Mouse (Mus musculus): ENCODE measurements around the gene Hist1h4i. TPM values are rescaled to one million over a fixed set of nuclear protein-coding genes. Genes with fewer than 3 reads are reported as not detected.

Hist1h4i gene
- polyA plus RNA-seq, 1 experiment from 2014 or later: 22.0 TPM

GRCm38 (mm10) chr13:22005605-22006333 is 35.4 kb downstream of the Hist1h4i start:
- peak overlapping the region; percentile 69 for H3K4me3 ChIP-seq (ENCODE audit: low read length)
- peaks cover 83% of the 10 kb centered on the region for H3K27me3 ChIP-seq (replicated peaks; ENCODE audit: control insufficient read depth, insufficient read depth, low read length)
- H3K9ac ChIP-seq (ENCODE audit: low read depth, low read length): peak overlapping the region; percentile 69
- no peaks in the 10 kb centered on the region for H3K9me3 ChIP-seq (ENCODE audit: control insufficient read depth, low read length)
- peak overlapping the region; percentile 45 for H3K27ac ChIP-seq (ENCODE audit: low read length)
- H3K4me2 ChIP-seq (ENCODE audit: low read depth, low read length): peak overlapping the region; percentile 96
- no peaks in the 10 kb centered on the region for H3K36me3 ChIP-seq (ENCODE audit: control insufficient read depth, insufficient read depth, low read length)
- H3K4me1 ChIP-seq (ENCODE audit: control insufficient read depth, insufficient read depth, low read length): peaks cover 15% of the 10 kb centered on the region; the same call in 1 of the 2 replicates
- under 1% methylated on average over 45 of the region's 45 CpGs for WGBS
- peak; percentile 93 for ATAC-seq

- ATAC-seq: no peak
- Histone ChIP-seq H3K36me3 (ENCODE audit: control insufficient read depth, insufficient read depth, low read length) (no peaks in the 10 kb centered on the region), H3K4me3 (ENCODE audit: low read length) (no peak overlapping the region), H3K9me3 (ENCODE audit: control insufficient read depth, low read length) (no peaks in the 10 kb centered on the region), H3K4me2 (ENCODE audit: low read depth, low read length) (no peak overlapping the region), H3K4me1 (ENCODE audit: control insufficient read depth, insufficient read depth, low read length) (peaks cover 10% of the 10 kb centered on the region; the same call in 1 of the 2 replicates), H3K27ac (ENCODE audit: low read length) (no peak overlapping the region), H3K9ac (ENCODE audit: low read depth, low read length) (no peak overlapping the region), H3K27me3 (replicated peaks; ENCODE audit: control insufficient read depth, insufficient read depth, low read length) (peaks cover 76% of the 10 kb centered on the region)
- WGBS: 28% methylated on average over 5 of the region's 5 CpGs
Measured at GRCm38 (mm10) chr13:22001823-22002222, 39.3 kb downstream of the Hist1h4i start.

DNA sequence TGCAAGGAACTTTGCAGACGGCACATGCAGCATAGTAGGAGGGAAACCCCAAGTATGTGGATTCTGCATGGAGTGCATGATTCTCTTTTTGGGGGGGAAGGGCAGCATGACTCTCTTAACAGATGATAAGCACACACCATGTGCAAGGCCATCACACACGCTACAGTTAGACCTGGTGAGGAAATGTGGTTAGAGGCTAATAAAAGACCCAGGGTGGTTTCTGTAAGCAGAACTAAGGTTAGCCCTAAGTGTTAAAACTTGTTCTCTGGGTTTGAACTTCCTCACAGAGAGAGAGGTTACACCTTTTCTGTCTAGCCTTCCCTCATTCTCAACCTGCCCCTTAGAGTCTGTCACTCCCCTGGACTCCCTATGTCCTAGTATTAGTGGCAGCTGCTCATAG is 39.8 kb downstream of the Hist1h4i start:
- Histone ChIP-seq H3K9ac (ENCODE audit: low read depth, low read length) (no peak overlapping the region), H3K27me3 (replicated peaks; ENCODE audit: control insufficient read depth, insufficient read depth, low read length) (peaks cover 74% of the 10 kb centered on the region), H3K4me3 (ENCODE audit: low read length) (no peak overlapping the region), H3K27ac (ENCODE audit: low read length) (no peak overlapping the region), H3K36me3 (ENCODE audit: control insufficient read depth, insufficient read depth, low read length) (no peaks in the 10 kb centered on the region), H3K4me1 (ENCODE audit: control insufficient read depth, insufficient read depth, low read length) (0 out of 2 replicates have a peak, but pooled peaks cover 7% of the 10 kb centered on the region), H3K9me3 (ENCODE audit: control insufficient read depth, low read length) (no peaks in the 10 kb centered on the region), H3K4me2 (ENCODE audit: low read depth, low read length) (no peak overlapping the region)
- 66% methylated on average over 2 of the region's 2 CpGs for WGBS
- no peak for ATAC-seq

GRCm38 (mm10) chr13:21999147-21999546 is 42.0 kb downstream of the Hist1h4i start:
- no peak for ATAC-seq
- WGBS: 43% methylated on average over 4 of the region's 4 CpGs
- no peak overlapping the region for H3K27ac ChIP-seq (ENCODE audit: low read length)
- H3K36me3 ChIP-seq (ENCODE audit: control insufficient read depth, insufficient read depth, low read length): no peaks in the 10 kb centered on the region
- H3K9me3 ChIP-seq (ENCODE audit: control insufficient read depth, low read length): no peaks in the 10 kb centered on the region
- peaks cover 67% of the 10 kb centered on the region for H3K27me3 ChIP-seq (replicated peaks; ENCODE audit: control insufficient read depth, insufficient read depth, low read length)
- no peak overlapping the region for H3K9ac ChIP-seq (ENCODE audit: low read depth, low read length)
- no peak overlapping the region for H3K4me3 ChIP-seq (ENCODE audit: low read length)
- H3K4me2 ChIP-seq (ENCODE audit: low read depth, low read length): no peak overlapping the region
- H3K4me1 ChIP-seq (ENCODE audit: control insufficient read depth, insufficient read depth, low read length): no peaks in the 10 kb centered on the region

DNA sequence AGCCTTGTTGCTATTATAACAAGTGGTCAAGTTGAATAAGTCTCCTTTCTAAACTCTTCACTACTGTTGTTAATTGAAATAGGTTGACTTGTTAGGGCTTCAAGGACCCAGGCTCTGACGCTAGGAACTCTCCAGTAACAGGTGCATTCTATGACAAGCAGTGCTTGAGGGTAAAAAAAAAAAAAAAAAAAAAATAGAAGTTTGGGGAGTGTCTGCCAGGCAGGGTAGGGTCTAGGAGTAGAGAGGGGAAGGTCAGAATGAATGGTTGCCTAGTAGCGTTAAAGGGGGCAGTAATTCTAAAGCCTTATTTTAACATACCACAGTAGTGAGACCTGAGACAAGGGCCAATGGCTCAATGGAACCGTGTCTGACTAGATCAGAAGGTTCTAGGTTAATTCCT is 42.8 kb downstream of the Hist1h4i start:
- H3K4me3 ChIP-seq (ENCODE audit: low read length): no peak overlapping the region
- no peak for ATAC-seq
- peaks cover 62% of the 10 kb centered on the region for H3K27me3 ChIP-seq (replicated peaks; ENCODE audit: control insufficient read depth, insufficient read depth, low read length)
- H3K9me3 ChIP-seq (ENCODE audit: control insufficient read depth, low read length): no peaks in the 10 kb centered on the region
- 34% methylated on average over 3 of the region's 3 CpGs for WGBS
- H3K9ac ChIP-seq (ENCODE audit: low read depth, low read length): no peak overlapping the region
- no peak overlapping the region for H3K27ac ChIP-seq (ENCODE audit: low read length)
- no peak overlapping the region for H3K4me2 ChIP-seq (ENCODE audit: low read depth, low read length)
- no peaks in the 10 kb centered on the region for H3K4me1 ChIP-seq (ENCODE audit: control insufficient read depth, insufficient read depth, low read length)
- H3K36me3 ChIP-seq (ENCODE audit: control insufficient read depth, insufficient read depth, low read length): no peaks in the 10 kb centered on the region

GRCm38 (mm10) chr13:21997821-21998220 is 43.3 kb downstream of the Hist1h4i start:
- 7% methylated on average over 4 of the region's 4 CpGs for WGBS
- ATAC-seq: no peak
- H3K27ac ChIP-seq (ENCODE audit: low read length): no peak overlapping the region
- H3K9me3 ChIP-seq (ENCODE audit: control insufficient read depth, low read length): no peaks in the 10 kb centered on the region
- H3K4me1 ChIP-seq (ENCODE audit: control insufficient read depth, insufficient read depth, low read length): no peaks in the 10 kb centered on the region
- 0 out of 2 replicates have a peak overlapping the region, but pooled peaks have one; percentile 41 for H3K4me3 ChIP-seq (ENCODE audit: low read length)
- no peak overlapping the region for H3K4me2 ChIP-seq (ENCODE audit: low read depth, low read length)
- no peaks in the 10 kb centered on the region for H3K36me3 ChIP-seq (ENCODE audit: control insufficient read depth, insufficient read depth, low read length)
- peaks cover 56% of the 10 kb centered on the region for H3K27me3 ChIP-seq (replicated peaks; ENCODE audit: control insufficient read depth, insufficient read depth, low read length)
- H3K9ac ChIP-seq (ENCODE audit: low read depth, low read length): no peak overlapping the region

DNA sequence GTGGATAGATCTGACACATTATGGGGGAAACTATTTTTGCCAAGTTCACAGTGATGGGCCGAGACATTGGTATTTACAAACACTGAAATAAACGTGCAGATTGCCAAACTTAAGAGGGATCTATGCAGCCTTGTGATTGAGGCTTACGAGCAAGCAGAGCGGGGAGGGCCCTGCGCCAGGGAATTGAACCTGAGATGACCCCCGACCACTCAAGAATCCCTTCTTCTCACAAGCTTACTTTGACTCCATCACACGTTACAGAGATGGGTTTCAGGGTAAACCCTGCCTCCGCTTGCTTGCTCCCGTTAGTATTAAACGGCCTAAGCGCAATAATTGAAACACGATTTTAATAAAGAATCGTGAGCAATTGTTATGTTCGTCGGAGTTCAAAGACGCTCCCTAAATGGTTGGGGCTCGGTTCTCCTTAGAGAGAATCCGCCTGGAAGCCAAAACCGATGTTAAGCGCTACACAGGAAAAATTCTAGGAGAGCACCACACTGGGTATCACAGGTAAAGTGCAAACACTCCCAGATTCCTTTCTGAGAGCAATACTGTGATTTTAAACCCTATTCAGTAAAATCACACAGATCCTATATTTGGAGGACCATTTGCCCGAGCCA is 43.9 kb downstream of the Hist1h4i start:
- no peaks in the 10 kb centered on the region for H3K4me1 ChIP-seq (ENCODE audit: control insufficient read depth, insufficient read depth, low read length)
- H3K36me3 ChIP-seq (ENCODE audit: control insufficient read depth, insufficient read depth, low read length): no peaks in the 10 kb centered on the region
- peaks cover 51% of the 10 kb centered on the region for H3K27me3 ChIP-seq (replicated peaks; ENCODE audit: control insufficient read depth, insufficient read depth, low read length)
- no peaks in the 10 kb centered on the region for H3K9me3 ChIP-seq (ENCODE audit: control insufficient read depth, low read length)
- WGBS: 2% methylated on average over 21 of the region's 21 CpGs
- ATAC-seq: no peak
- H3K9ac ChIP-seq (ENCODE audit: low read depth, low read length): no peak overlapping the region
- peak overlapping the region; percentile 55 for H3K4me2 ChIP-seq (ENCODE audit: low read depth, low read length)
- H3K4me3 ChIP-seq (ENCODE audit: low read length): peak overlapping the region; percentile 41
- H3K27ac ChIP-seq (ENCODE audit: low read length): no peak overlapping the region

GRCm38 (mm10) chr13:21996840-21997185 is 44.3 kb downstream of the Hist1h4i start:
- H3K36me3 ChIP-seq (ENCODE audit: control insufficient read depth, insufficient read depth, low read length): no peaks in the 10 kb centered on the region
- 3% methylated on average over 13 of the region's 13 CpGs for WGBS
- peak overlapping the region; percentile 41 for H3K4me3 ChIP-seq (ENCODE audit: low read length)
- no peak overlapping the region for H3K9ac ChIP-seq (ENCODE audit: low read depth, low read length)
- peaks cover 46% of the 10 kb centered on the region for H3K27me3 ChIP-seq (replicated peaks; ENCODE audit: control insufficient read depth, insufficient read depth, low read length)
- H3K9me3 ChIP-seq (ENCODE audit: control insufficient read depth, low read length): no peaks in the 10 kb centered on the region
- H3K4me2 ChIP-seq (ENCODE audit: low read depth, low read length): peak overlapping the region; percentile 55
- no peaks in the 10 kb centered on the region for H3K4me1 ChIP-seq (ENCODE audit: control insufficient read depth, insufficient read depth, low read length)
- ATAC-seq: no peak
- no peak overlapping the region for H3K27ac ChIP-seq (ENCODE audit: low read length)

- Histone ChIP-seq H3K27ac (ENCODE audit: low read length) (no peak overlapping the region), H3K27me3 (replicated peaks; ENCODE audit: control insufficient read depth, insufficient read depth, low read length) (peaks cover 41% of the 10 kb centered on the region), H3K4me3 (ENCODE audit: low read length) (peak overlapping the region; percentile 49), H3K36me3 (ENCODE audit: control insufficient read depth, insufficient read depth, low read length) (no peaks in the 10 kb centered on the region), H3K4me2 (ENCODE audit: low read depth, low read length) (peak overlapping the region; percentile 55), H3K9me3 (ENCODE audit: control insufficient read depth, low read length) (no peaks in the 10 kb centered on the region), H3K4me1 (ENCODE audit: control insufficient read depth, insufficient read depth, low read length) (no peaks in the 10 kb centered on the region), H3K9ac (ENCODE audit: low read depth, low read length) (no peak overlapping the region)
- WGBS: 5% methylated on average over 12 of the region's 12 CpGs
- ATAC-seq: 0 out of 2 replicates have a peak, but pooled peaks have one; percentile 29
Measured at GRCm38 (mm10) chr13:21996101-21996839, 44.9 kb downstream of the Hist1h4i start.

All from intestine, embryonic 16.5 days (tissue).